Mouse (Mus musculus) induced T-regulatory cell, adult 2 months (primary cell): Measurements from ENCODE around the gene Rdh9.
A peak's percentile ranks its signal among the peaks of the same experiment; 100 is the strongest.
"Not testable (repeated sequence)": the region's sequence is repeated elsewhere in the genome, so short reads cannot be mapped to it uniquely, and the experiment has no call there.

Experiments
- DNase-seq: peaks from one replicate; pipeline ENCODE4 v3.0.0-alpha.2; 2012; ENCODE audit warnings: low read depth

The Rdh9 gene

DNA sequence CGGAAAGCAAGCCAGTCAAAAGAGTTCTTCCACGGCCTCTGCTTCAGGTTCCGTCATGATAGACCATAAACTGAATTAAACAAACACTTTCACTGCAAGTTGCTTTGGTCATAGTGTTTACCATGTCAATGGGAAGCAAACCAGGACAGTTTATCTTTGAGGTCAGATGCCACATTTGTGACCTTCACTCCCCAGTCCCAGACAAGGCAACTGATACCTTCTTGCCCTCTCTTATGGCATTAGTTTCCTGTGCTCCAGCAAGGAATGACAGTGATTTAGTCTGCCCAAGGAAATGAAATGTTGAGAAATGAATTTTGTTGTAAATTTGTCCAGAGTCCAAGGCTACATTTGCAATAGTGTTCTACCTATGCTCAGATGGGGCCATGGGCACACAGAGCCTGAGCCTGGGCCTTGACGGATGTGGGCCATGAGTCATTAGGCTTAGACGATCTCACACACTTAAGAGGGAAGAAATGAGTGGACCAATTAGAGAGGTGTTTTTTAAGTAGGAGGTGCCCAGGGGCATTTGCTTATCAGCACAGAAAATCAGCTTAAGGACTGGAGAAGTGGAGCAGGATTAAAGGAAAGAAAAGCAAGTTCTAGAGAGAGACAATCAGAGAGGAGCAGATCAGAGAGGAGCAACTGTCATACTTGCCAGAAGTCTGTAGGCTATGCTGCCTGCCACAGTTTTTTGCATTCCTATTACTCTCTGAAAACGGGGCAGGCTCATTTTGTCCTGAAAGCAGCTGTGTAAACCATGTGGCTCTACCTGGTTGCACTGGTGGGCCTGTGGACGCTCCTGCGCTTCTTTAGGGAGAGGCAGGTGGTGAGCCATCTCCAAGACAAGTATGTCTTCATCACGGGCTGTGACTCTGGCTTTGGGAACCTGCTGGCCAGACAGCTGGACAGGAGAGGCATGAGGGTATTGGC is 16.7 kb upstream of the Rdh9 start, which contains the start of the genes Rdh1 and Rdh16f1:
Gene Rdh1, plus strand, starts transcription at position 541 of the 930 bp plus-strand sequence.
Gene Rdh16f1, plus strand, starts transcription at position 607 of the 930 bp plus-strand sequence.
- peak; percentile 49 for DNase-seq

GRCm38 (mm10) chr10:127762926-127763325 is 13.3 kb upstream of the Rdh9 start:
- not testable (repeated sequence) for DNase-seq

GRCm38 (mm10) chr10:127763914-127764680 is 12.1 kb upstream of the Rdh9 start:
- DNase-seq, result no peak

- no peak for DNase-seq
These were observed 9.6 kb upstream of the Rdh9 start for GRCm38 (mm10) chr10:127766564-127766963.

DNA sequence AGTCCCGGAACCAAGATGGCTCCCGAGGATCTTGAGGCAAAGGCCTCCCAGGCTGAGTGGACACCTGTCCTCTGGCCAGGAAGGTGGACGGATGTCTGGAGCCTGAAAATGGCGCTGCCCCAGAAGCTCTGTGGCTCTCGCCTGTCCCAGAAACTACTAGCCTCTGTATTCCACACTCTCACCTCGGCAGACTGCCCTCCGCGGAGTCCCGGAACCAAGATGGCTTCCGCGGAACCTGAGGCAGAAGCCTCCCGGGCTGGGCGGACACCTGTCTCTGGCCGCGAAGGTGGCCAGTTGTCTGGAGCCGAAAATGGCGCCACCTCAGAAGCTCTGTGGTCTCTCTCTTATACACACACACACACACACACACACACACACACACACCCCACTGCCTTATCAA is 6.1 kb downstream of the Rdh9 start:
- not testable (repeated sequence) for DNase-seq

DNA sequence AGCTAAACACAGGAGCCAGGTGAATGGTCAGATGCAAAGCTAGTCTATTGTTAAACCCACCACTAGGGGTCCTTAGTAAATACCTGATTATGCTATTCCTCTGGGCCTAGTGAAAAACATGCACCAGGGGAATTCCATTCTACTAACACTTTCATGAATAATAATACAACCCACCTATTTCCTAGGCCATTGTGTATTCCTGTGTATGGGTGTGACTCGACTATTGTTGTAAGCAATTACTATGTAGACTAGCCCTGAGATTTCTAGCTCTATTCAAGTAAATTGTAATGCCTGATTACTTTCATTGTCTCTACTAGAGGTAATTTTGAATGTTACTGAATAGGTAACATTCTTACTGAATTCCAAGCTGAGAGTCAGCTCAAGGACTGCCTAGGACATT is 9.2 kb downstream of the Rdh9 start:
- not testable (repeated sequence) for DNase-seq

DNA sequence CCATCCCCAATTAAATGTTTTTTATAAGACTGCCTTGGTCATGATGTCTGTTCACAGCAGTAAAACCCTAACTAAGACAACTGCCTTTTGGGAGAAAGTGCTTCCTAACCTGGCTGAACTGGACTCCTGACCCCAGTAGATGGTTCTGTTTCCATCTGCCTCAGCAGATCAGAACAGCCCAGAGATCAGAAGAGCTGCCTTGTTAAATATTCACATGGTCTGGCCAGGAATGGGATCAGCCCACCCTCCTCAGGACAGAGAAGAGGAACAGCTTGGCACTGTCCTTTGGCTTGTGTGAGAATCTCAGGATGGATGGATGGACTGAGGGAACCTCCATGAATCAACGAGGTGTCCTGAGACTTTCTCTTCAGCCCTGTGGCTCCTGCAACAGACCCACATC is 23.1 kb downstream of the Rdh9 start:
- DNase-seq, result no peak

DNA sequence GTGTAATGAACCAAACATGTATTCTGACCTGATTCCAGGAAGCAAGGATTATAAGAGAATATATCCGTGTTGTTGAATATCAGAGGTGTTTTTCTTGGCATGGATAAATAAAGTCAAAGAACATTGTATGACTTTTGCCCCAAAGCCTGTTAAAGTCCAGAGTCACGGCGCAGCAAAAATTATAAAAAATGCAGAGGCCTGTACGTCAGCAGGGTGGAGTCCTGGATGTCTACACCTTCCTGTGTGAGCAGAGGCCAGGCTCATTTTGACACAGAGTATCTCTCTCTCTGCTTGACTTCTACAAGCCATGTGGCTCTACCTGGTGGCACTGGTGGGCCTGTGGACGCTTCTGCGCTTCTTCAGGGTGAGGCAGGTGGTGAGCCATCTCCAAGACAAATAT is 24.7 kb downstream of the Rdh9 start, which contains the start of gene Rdh16:
Gene Rdh16, plus strand, starts transcription at position 262 of the 400 bp plus-strand sequence.
- DNase-seq, result no peak

GRCm38 (mm10) chr10:127801612-127802011 is 25.4 kb downstream of the Rdh9 start:
- no peak for DNase-seq

DNA sequence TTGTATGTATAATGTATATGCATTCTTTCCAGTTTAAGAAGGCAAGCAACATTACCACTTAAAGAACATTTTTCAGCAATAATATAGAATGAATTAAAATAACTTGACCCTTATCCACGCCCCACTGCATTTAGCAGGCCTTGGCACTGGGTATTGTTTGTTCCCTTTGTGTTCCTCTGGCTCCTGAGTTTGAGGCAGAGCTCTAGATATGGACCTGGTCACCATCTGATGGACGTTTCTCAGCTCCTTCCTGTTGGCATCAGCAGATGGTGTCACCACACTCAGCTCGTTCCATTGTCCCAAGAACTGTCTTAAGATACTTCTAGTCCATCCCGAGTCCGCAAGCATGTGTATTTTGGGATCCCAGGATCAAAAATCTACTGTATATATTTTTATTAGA is 26.1 kb downstream of the Rdh9 start:
- DNase-seq, result no peak

- DNase-seq, result no peak
These were observed 28.2 kb downstream of the Rdh9 start for GRCm38 (mm10) chr10:127804416-127804815.

- DNase-seq, result no peak
These were observed 39.7 kb downstream of the Rdh9 start for GRCm38 (mm10) chr10:127815888-127816287.

GRCm38 (mm10) chr10:127817268-127817910 is 41.2 kb downstream of the Rdh9 start:
- DNase-seq, result not testable (repeated sequence)

- DNase-seq, result not testable (repeated sequence)
These were observed 45.6 kb downstream of the Rdh9 start for GRCm38 (mm10) chr10:127821806-127822205.

DNA sequence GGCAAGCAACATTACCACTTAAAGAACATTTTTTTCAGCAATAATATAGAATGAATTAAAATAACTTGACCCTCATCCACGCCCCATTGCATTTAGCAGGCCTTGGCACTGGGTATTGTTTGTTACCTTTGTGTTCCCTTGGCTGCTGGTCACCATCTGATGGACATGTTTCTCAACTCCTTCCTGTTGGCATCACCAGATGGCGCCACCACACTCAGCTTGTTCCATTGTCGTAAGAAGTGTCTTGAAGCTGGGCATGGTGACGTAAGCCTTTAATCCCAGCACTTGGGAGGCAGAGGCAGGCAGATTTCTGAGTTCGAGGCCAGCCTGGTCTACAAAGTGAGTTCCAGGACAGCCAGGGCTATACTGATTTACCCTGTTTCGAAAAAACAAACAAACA is 49.2 kb downstream of the Rdh9 start:
- DNase-seq, result peak; percentile 40

DNA sequence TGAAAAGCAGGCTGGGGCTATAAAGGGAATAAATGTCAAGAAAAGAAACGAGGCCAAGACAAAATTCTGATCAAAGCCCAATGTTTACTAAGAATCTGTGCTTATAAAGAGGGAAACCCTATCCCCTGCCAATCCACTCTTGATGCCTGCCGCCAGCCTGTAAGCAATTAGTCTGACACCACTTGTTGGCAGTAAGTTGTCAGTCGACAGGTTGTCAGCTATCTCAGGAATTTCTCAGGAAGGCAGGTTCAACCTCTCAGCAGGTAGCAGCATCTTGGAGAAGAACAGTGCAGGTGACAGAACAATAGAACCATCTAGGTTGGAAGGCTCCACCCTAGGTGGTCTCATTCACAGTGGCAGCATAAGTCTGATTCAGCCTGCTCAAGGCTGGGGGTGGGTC is 52.9 kb downstream of the Rdh9 start:
- no peak for DNase-seq

- not testable (repeated sequence) for DNase-seq
These were observed 58.0 kb downstream of the Rdh9 start for GRCm38 (mm10) chr10:127834186-127834585.

GRCm38 (mm10) chr10:127835292-127835691 is 59.1 kb downstream of the Rdh9 start:
- no peak for DNase-seq

GRCm38 (mm10) chr10:127837793-127838192 is 61.6 kb downstream of the Rdh9 start:
- not testable (repeated sequence) for DNase-seq

DNA sequence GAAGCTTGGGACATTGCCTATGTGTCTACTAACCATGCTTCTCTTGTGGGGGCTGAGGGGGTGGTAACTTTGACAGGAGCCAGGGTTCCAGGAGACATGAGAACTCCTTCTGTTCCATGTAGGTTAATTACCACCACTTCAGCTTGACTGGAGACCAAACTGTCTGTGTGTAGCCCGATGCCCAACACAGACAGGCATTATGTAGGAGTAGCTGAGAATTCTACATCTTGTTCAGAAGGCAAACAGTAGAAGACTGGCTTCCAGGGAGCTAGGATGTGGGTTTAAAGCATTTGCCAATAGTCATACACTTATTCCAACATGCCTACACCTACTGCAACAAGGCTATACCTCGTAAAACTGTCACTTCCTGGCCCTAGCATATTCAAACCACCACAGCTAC is 62.4 kb downstream of the Rdh9 start:
- no peak for DNase-seq

GRCm38 (mm10) chr10:127840776-127841175 is 64.6 kb downstream of the Rdh9 start:
- no peak for DNase-seq
